Mouse (Mus musculus): ENCODE data around the gene Pip4k2a. TPM values are rescaled to one million over a fixed set of nuclear protein-coding genes. Genes with fewer than 3 reads are reported as not detected.
A peak's percentile ranks its signal among the peaks of the same experiment; 100 is the strongest.

The Pip4k2a gene
- polyA plus RNA-seq, 1 experiment from 2014 or later, result 7.4 TPM

DNA sequence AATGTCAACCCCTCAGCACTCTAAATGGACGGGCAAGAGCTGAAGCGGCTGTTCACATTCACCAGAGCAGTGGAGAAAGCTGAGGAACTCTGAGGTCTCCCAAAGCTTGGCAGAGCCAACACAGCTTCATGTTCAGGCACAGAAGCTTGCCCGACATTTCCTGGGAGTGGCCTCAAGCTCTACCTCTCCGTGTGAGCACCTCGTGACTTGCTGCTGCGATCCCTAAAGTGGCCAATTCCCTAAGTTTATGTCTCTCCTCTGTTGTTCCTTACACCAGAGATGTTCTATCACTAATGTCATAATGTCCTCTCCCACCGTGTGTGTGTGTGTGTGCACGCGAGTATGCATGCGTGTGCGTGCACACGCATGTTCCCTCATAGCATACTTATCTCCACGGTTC is 42.3 kb downstream of the Pip4k2a start:
- H3K4me1 ChIP-seq (ENCODE audit: control insufficient read depth in 2 of 2, insufficient read depth in 2 of 2, low read length in 2 of 2), result peaks cover 19 to 32% of the 10 kb centered on the region in 2 experiments
- H3K27ac ChIP-seq (replicated peaks in 1 of 2; ENCODE audit: control insufficient read depth in 1 of 2, insufficient read depth in 1 of 2, low read depth in 2 of 2, low read length in 2 of 2), result no peak overlapping the region; a peak in 1 of 4 replicates
- H3K9me3 ChIP-seq (ENCODE audit: control insufficient read depth, low read length), result no peaks in the 10 kb centered on the region
- ATAC-seq (ENCODE audit: insufficient number of reproducible peaks, insufficient read depth, low FRiP score, low read depth), result no peak
- no peak overlapping the region for H3K4me3 ChIP-seq (ENCODE audit: control insufficient read depth in 1 of 2, insufficient read depth in 1 of 2, low read depth in 1 of 2, low read length in 2 of 2)
- no peak overlapping the region for H3K4me2 ChIP-seq (ENCODE audit: low read length)
- H3K27me3 ChIP-seq (ENCODE audit: control insufficient read depth, insufficient read depth, low read length), result no peaks in the 10 kb centered on the region
- no peaks in the 10 kb centered on the region for H3K36me3 ChIP-seq (ENCODE audit: control insufficient read depth, insufficient read depth, low read length)
- no peak overlapping the region for H3K9ac ChIP-seq (ENCODE audit: low read length)
- WGBS, result 78% methylated on average over 13 of the region's 13 CpGs

DNA sequence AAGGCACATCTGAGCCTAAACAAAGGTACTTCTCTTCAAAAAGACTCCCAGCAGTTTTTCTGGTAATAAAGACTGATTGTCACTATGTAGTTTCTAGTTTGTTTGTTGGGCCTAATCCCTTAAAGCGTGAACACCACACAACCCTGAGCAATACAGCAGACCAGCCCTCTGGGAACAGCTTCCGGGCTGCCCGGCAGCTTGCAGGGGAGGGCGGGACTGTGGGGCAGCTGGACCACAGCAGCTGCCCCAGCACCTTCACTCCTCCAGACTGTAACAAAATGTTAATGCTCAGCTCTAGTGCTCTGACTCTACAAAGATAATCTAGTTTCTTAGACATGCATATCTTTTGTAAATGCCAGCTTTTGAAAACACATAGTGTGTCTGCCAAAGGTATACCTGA is 42.9 kb downstream of the Pip4k2a start:
- no peak for ATAC-seq (ENCODE audit: insufficient number of reproducible peaks, insufficient read depth, low FRiP score, low read depth)
- H3K4me3 ChIP-seq (ENCODE audit: control insufficient read depth in 1 of 2, insufficient read depth in 1 of 2, low read depth in 1 of 2, low read length in 2 of 2), result no peak overlapping the region
- no peak overlapping the region for H3K27ac ChIP-seq (replicated peaks in 1 of 2; ENCODE audit: control insufficient read depth in 1 of 2, insufficient read depth in 1 of 2, low read depth in 2 of 2, low read length in 2 of 2)
- no peaks in the 10 kb centered on the region for H3K36me3 ChIP-seq (ENCODE audit: control insufficient read depth, insufficient read depth, low read length)
- peaks cover 17 to 27% of the 10 kb centered on the region in 2 experiments for H3K4me1 ChIP-seq (ENCODE audit: control insufficient read depth in 2 of 2, insufficient read depth in 2 of 2, low read length in 2 of 2)
- 52% methylated on average over 4 of the region's 4 CpGs for WGBS
- no peaks in the 10 kb centered on the region for H3K27me3 ChIP-seq (ENCODE audit: control insufficient read depth, insufficient read depth, low read length)
- no peak overlapping the region for H3K4me2 ChIP-seq (ENCODE audit: low read length)
- H3K9ac ChIP-seq (ENCODE audit: low read length), result no peak overlapping the region
- H3K9me3 ChIP-seq (ENCODE audit: control insufficient read depth, low read length), result no peaks in the 10 kb centered on the region

DNA sequence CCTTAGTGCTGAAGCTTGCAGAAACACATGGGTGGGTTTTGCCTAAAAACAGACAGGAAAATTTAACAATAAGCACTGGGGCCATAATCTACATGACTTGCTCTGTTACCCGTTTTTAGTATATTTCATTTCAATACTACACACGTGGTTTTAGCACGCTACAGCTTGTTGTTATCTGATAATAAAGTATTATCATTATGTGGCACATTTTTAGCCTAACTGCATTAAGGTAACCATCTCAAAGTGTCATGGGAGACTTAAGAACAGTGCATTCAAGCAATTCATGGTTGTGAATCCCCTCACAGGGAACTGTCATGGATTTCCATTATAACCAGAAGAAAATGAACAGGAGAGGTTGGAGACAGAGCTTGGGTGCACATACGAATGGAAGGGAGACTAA is 43.5 kb downstream of the Pip4k2a start:
- Histone ChIP-seq H3K27me3 (ENCODE audit: control insufficient read depth, insufficient read depth, low read length) (no peaks in the 10 kb centered on the region), H3K9ac (ENCODE audit: low read length) (no peak overlapping the region), H3K4me1 (ENCODE audit: control insufficient read depth in 2 of 2, insufficient read depth in 2 of 2, low read length in 2 of 2) (peaks cover 17 to 27% of the 10 kb centered on the region in 2 experiments), H3K9me3 (ENCODE audit: control insufficient read depth, low read length) (no peaks in the 10 kb centered on the region), H3K27ac (replicated peaks in 1 of 2; ENCODE audit: control insufficient read depth in 1 of 2, insufficient read depth in 1 of 2, low read depth in 2 of 2, low read length in 2 of 2) (no peak overlapping the region), H3K36me3 (ENCODE audit: control insufficient read depth, insufficient read depth, low read length) (no peaks in the 10 kb centered on the region), H3K4me3 (ENCODE audit: control insufficient read depth in 1 of 2, insufficient read depth in 1 of 2, low read depth in 1 of 2, low read length in 2 of 2) (no peak overlapping the region), H3K4me2 (ENCODE audit: low read length) (no peak overlapping the region)
- no peak for ATAC-seq (ENCODE audit: insufficient number of reproducible peaks, insufficient read depth, low FRiP score, low read depth)
- WGBS, result 71% methylated on average over 4 of the region's 4 CpGs

DNA sequence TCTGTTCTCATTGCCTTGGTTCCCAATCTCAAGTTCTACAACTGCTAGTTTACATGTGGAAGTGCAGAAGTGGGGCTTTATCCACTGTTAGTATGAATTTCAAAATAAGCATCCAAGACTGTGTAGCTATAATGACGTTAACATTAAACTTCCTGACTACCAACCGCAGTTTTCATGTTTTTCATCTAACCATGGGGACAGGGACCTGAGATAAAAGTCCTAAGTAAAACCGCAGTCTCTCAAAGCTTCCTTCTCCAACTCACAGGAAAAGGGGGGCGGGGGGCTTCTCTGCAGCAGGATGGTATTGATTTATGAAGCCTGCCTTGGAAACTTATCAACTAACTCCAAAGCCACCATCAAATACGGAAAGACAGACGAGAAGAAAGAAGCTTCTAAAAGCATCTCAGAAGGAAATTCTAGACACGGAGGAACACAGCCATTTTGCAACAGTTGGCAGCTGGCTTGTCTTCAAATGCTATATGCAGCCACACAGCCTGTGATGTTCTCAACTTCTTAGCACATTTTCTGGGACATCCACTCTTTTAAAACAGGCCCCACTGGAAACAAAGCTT is 45.7 kb downstream of the Pip4k2a start:
- no peak overlapping the region for H3K27ac ChIP-seq (replicated peaks in 1 of 2; ENCODE audit: control insufficient read depth in 1 of 2, insufficient read depth in 1 of 2, low read depth in 2 of 2, low read length in 2 of 2)

DNA sequence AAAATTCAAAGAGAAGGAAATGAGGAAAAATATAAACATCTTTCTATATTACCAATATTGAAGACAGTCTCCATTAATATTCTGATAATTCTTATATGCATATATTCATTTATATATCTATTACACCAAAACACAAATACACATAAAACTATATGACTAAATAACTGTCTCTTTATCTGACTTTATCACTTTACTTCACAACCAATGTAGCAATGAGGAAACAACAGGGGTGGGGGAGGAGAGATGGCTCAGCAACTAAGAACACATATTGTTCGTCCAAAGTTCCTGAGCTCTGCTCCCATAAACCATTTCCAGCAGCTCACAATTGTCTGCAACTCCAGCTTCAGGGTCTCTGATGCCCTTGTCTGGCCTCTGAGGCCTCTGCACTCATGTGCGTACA is 47.2 kb downstream of the Pip4k2a start:
- WGBS, result 82% methylated on average over 2 of the region's 2 CpGs

More for the DNA sequence above, 45.7 kb downstream of the Pip4k2a start:
- no peak for ATAC-seq (ENCODE audit: insufficient number of reproducible peaks, insufficient read depth, low FRiP score, low read depth)
- no peak overlapping the region for H3K4me2 ChIP-seq (ENCODE audit: low read length)
- no peaks in the 10 kb centered on the region for H3K9me3 ChIP-seq (ENCODE audit: control insufficient read depth, low read length)
- H3K4me1 ChIP-seq (ENCODE audit: control insufficient read depth in 2 of 2, insufficient read depth in 2 of 2, low read length in 2 of 2), result peaks cover 12 to 27% of the 10 kb centered on the region in 2 experiments
- no peaks in the 10 kb centered on the region for H3K27me3 ChIP-seq (ENCODE audit: control insufficient read depth, insufficient read depth, low read length)
- WGBS, result 56% methylated on average over 7 of the region's 7 CpGs
- H3K36me3 ChIP-seq (ENCODE audit: control insufficient read depth, insufficient read depth, low read length), result no peaks in the 10 kb centered on the region
- H3K4me3 ChIP-seq (ENCODE audit: control insufficient read depth in 1 of 2, insufficient read depth in 1 of 2, low read depth in 1 of 2, low read length in 2 of 2), result no peak overlapping the region
- H3K9ac ChIP-seq (ENCODE audit: low read length), result no peak overlapping the region

DNA sequence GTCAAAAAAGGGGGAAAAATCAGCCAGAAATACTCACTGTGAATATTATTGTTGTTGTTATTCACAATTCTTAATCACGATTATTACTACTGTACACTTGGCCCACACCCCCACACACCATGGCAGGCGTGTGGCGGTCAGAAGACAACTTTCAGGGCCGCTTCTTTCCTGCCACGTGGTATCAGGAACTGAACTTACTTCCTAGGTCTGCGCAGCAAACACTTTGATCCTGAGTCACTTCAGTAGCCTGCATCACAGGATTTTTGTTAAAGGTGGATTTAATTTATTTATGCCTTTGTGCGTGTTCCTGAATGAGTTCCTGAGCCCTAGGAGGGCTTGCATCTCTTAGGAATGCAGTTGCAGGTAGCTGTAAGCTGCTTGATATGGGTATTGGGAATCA is 49.2 kb downstream of the Pip4k2a start:
- ATAC-seq (ENCODE audit: insufficient number of reproducible peaks, insufficient read depth, low FRiP score, low read depth), result no peak
- Histone ChIP-seq H3K9me3 (ENCODE audit: control insufficient read depth, low read length) (no peaks in the 10 kb centered on the region), H3K4me1 (ENCODE audit: control insufficient read depth in 2 of 2, insufficient read depth in 2 of 2, low read length in 2 of 2) (peaks cover 8 to 26% of the 10 kb centered on the region in 2 experiments), H3K27me3 (ENCODE audit: control insufficient read depth, insufficient read depth, low read length) (no peaks in the 10 kb centered on the region), H3K4me2 (ENCODE audit: low read length) (no peak overlapping the region), H3K27ac (replicated peaks in 1 of 2; ENCODE audit: control insufficient read depth in 1 of 2, insufficient read depth in 1 of 2, low read depth in 2 of 2, low read length in 2 of 2) (no peak overlapping the region), H3K4me3 (ENCODE audit: control insufficient read depth in 1 of 2, insufficient read depth in 1 of 2, low read depth in 1 of 2, low read length in 2 of 2) (no peak overlapping the region), H3K36me3 (ENCODE audit: control insufficient read depth, insufficient read depth, low read length) (no peaks in the 10 kb centered on the region), H3K9ac (ENCODE audit: low read length) (no peak overlapping the region)
- WGBS, result 79% methylated on average over 7 of the region's 7 CpGs

More for the DNA sequence above, 47.2 kb downstream of the Pip4k2a start:
- Histone ChIP-seq H3K4me2 (ENCODE audit: low read length) (no peak overlapping the region), H3K27me3 (ENCODE audit: control insufficient read depth, insufficient read depth, low read length) (no peaks in the 10 kb centered on the region), H3K36me3 (ENCODE audit: control insufficient read depth, insufficient read depth, low read length) (no peaks in the 10 kb centered on the region), H3K4me1 (ENCODE audit: control insufficient read depth in 2 of 2, insufficient read depth in 2 of 2, low read length in 2 of 2) (peaks cover 6 to 21% of the 10 kb centered on the region in 2 experiments), H3K27ac (replicated peaks in 1 of 2; ENCODE audit: control insufficient read depth in 1 of 2, insufficient read depth in 1 of 2, low read depth in 2 of 2, low read length in 2 of 2) (no peak overlapping the region), H3K4me3 (ENCODE audit: control insufficient read depth in 1 of 2, insufficient read depth in 1 of 2, low read depth in 1 of 2, low read length in 2 of 2) (no peak overlapping the region), H3K9ac (ENCODE audit: low read length) (no peak overlapping the region), H3K9me3 (ENCODE audit: control insufficient read depth, low read length) (no peaks in the 10 kb centered on the region)
- no peak for ATAC-seq (ENCODE audit: insufficient number of reproducible peaks, insufficient read depth, low FRiP score, low read depth)

DNA sequence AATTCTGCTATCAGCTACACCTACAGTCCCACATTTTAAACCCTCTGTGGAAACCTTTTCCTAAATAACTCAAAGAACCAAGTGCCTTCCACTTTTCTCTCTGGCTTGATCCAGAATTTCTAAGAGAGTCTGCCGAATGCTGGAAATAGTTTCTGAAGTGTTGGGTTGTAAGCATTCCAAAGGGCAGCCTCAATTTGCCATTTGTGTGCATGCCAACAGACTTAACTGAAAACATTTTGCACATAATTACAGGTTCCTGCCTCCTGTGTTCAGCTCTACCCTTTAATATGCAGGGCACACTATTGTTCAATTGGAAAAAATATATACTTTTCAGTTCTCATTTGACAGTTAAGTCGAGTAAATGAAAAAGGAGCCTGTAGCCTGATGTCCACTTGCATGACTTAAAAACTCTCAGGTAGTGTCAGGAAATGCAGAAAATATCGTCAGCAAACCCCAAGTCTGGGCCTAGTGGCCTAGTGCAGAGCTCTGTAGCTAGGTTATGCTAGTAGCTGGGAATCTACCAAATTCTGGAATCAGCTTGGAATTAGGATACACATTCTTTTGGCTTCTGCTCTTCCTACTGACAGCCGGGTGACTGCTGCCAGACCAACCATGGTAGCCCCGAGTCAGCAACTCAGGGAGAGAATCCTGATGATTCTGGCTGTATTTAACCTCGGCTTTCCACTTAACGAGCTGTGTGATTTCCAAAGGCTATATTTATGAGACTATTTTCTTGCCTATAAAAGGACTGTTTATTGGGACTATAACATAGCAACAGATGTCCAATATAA is 50.1 kb downstream of the Pip4k2a start:
- H3K27ac ChIP-seq (replicated peaks in 1 of 2; ENCODE audit: control insufficient read depth in 1 of 2, insufficient read depth in 1 of 2, low read depth in 2 of 2, low read length in 2 of 2), result peak overlapping the region; percentile 32 to 64; a peak in 2 of 4 replicates
- 39% methylated on average over 7 of the region's 7 CpGs for WGBS
- H3K36me3 ChIP-seq (ENCODE audit: control insufficient read depth, insufficient read depth, low read length), result no peaks in the 10 kb centered on the region
- H3K9ac ChIP-seq (ENCODE audit: low read length), result no peak overlapping the region
- ATAC-seq (ENCODE audit: insufficient number of reproducible peaks, insufficient read depth, low FRiP score, low read depth), result no peak
- no peak overlapping the region for H3K4me3 ChIP-seq (ENCODE audit: control insufficient read depth in 1 of 2, insufficient read depth in 1 of 2, low read depth in 1 of 2, low read length in 2 of 2)
- no peaks in the 10 kb centered on the region for H3K27me3 ChIP-seq (ENCODE audit: control insufficient read depth, insufficient read depth, low read length)
- H3K9me3 ChIP-seq (ENCODE audit: control insufficient read depth, low read length), result no peaks in the 10 kb centered on the region
- peaks cover 11 to 31% of the 10 kb centered on the region in 2 experiments for H3K4me1 ChIP-seq (ENCODE audit: control insufficient read depth in 2 of 2, insufficient read depth in 2 of 2, low read length in 2 of 2)
- H3K4me2 ChIP-seq (ENCODE audit: low read length), result no peak overlapping the region
